Mouse (Mus musculus): ENCODE data around the gene Gm49601.

GRCm38 (mm10) chr16:18611752-18612151, 14.5 kb downstream of the Gm49601 start:
- no peak for TF ChIP-seq USF1 (IDR thresholded peaks at IDR 0.05; ENCODE audit: low read depth, low read length)
- TF ChIP-seq POLR2A (IDR thresholded peaks at IDR 0.05; ENCODE audit: low read depth, low read length) = no peak
- no peak for TF ChIP-seq EP300 (IDR thresholded peaks at IDR 0.05; ENCODE audit: low read length)
- TF ChIP-seq RCOR1 (conservative IDR thresholded peaks at IDR 0.05; ENCODE audit: low read depth, low read length) = no peak
- TF ChIP-seq CTCF (conservative IDR thresholded peaks at IDR 0.05 in 1 of 2, IDR thresholded peaks at IDR 0.05 in 1 of 2; ENCODE audit: low read depth in 2 of 2, low read length in 2 of 2) = no peak
- no peak for TF ChIP-seq PAX5 (IDR thresholded peaks at IDR 0.05; ENCODE audit: low read length)
- TF ChIP-seq ZMIZ1 (IDR thresholded peaks at IDR 0.05; ENCODE audit: low read depth, low read length) = no peak
- TF ChIP-seq MEF2A (IDR thresholded peaks at IDR 0.05; ENCODE audit: borderline replicate concordance, low read depth, low read length) = no peak
- no peak for TF ChIP-seq ZC3H11A (IDR thresholded peaks at IDR 0.05; ENCODE audit: low read depth, low read length)
- TF ChIP-seq MAZ (IDR thresholded peaks at IDR 0.05; ENCODE audit: low read depth, low read length) = no peak
- TF ChIP-seq POLR2AphosphoS2 (IDR thresholded peaks at IDR 0.05; ENCODE audit: low read depth, low read length) = no peak
- TF ChIP-seq RAD21 (IDR thresholded peaks at IDR 0.05; ENCODE audit: low read depth, low read length) = no peak

Measured in CH12.LX (cell line).